Mouse (Mus musculus) hindbrain, postnatal 0 days (tissue): ENCODE measurements at regions not wholly inside any gene's neighbourhood (a gene's known extent, or its start where the extent isn't known, plus 50 kb on each side); places are given as distances from the start of the nearest gene placed in this dataset.

Source experiments
- ATAC-seq: fragments of 200-750 bp; cut with Nextera tagmentation; 2 replicates; pipeline ENCODE4 v1.8.0; 2017; ENCODE audit warnings: mild to moderate bottlenecking, moderate TSS enrichment, moderate library complexity
- DNase-seq: peaks from one replicate; pipeline ENCODE4 v3.0.0-alpha.2; 2015; ENCODE audit warnings: low spot score
- H3K27ac ChIP-seq: fragments of 300-500 bp; sonication (generic); 2 replicates; pipeline ENCODE4 v1.5.1; 2014; ENCODE audit warnings: mild to moderate bottlenecking
- H3K27me3 ChIP-seq: fragments of 300-500 bp; sonication (generic); 2 replicates; pipeline ENCODE4 v1.6.1; 2014; ENCODE audit warnings: low read length, mixed read lengths; ENCODE audit not compliant: insufficient read depth
- H3K36me3 ChIP-seq: fragments of 300-500 bp; sonication (generic); 2 replicates; pipeline ENCODE4 v1.6.1; 2014; ENCODE audit warnings: low read length, mixed read lengths; ENCODE audit not compliant: insufficient read depth
- H3K4me1 ChIP-seq: fragments of 300-500 bp; sonication (generic); 2 replicates; pipeline ENCODE4 v1.6.1; 2014; ENCODE audit warnings: antibody characterized with exemption, low read length, mixed read lengths; ENCODE audit not compliant: insufficient read depth
- H3K4me2 ChIP-seq: fragments of 300-500 bp; sonication (generic); 2 replicates; pipeline ENCODE4 v1.6.1; 2014; ENCODE audit warnings: low read depth, mild to moderate bottlenecking, low read length, moderate library complexity, mixed read lengths
- H3K4me3 ChIP-seq: fragments of 300-500 bp; sonication (generic); 2 replicates; pipeline ENCODE4 v1.5.1; 2014; ENCODE audit warnings: low read length
- H3K9ac ChIP-seq: fragments of 300-500 bp; sonication (generic); replicated peaks from 2 replicates; pipeline ENCODE4 v1.6.1; 2014; ENCODE audit warnings: mild to moderate bottlenecking, low read length, moderate library complexity, mixed read lengths
- H3K9me3 ChIP-seq: fragments of 300-500 bp; sonication (generic); 2 replicates; pipeline ENCODE4 v1.6.1; 2016; ENCODE audit warnings: low read length, mixed read lengths
- CTCF ChIP-seq: IDR thresholded peaks from 2 replicates; pipeline ENCODE4 v1.5.1; 2016; ENCODE audit warnings: antibody characterized with exemption, control low read depth, low read depth
- WGBS: fragments of 180-500 bp; shearing (Covaris S2); extraction: QIAGEN DNeasy Blood & Tissue Kit; methylation state at CpG from one replicate; pipeline ENCODE4 v1.1.7; 2014; 5-methylcytosine and 5-hydroxymethylcytosine counted together

DNA sequence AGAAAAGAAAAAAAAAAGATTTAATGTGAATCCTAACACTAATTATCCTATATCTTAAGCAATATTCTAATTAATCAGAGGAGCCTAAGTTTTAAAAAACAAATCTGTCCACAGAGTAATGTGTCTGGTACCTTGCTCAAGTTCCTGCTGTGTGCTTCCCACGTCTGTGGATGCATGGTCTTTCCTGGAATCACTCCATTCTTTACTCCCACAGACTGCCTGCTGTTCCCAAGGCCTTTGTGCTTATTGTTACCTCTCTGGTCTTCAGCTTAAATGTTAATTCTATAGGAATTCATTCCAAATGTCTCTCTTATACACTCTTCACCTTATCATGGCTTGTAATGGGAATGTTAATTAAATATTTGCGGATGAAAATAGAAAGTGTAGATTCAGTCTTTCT is 315.3 kb upstream of the Tmprss15 start:
- Histone ChIP-seq H3K27me3 (no peaks in the 10 kb centered on the region), H3K4me2 (no peak overlapping the region), H3K9ac (no peak overlapping the region), H3K4me1 (no peaks in the 10 kb centered on the region), H3K36me3 (no peaks in the 10 kb centered on the region), H3K27ac (no peak overlapping the region), H3K4me3 (no peak overlapping the region), H3K9me3 (no peaks in the 10 kb centered on the region)
- DNase-seq (no peak), ATAC-seq (no peak)
- no peak for TF ChIP-seq CTCF
- WGBS: 51% methylated on average over 2 of the region's 2 CpGs

DNA sequence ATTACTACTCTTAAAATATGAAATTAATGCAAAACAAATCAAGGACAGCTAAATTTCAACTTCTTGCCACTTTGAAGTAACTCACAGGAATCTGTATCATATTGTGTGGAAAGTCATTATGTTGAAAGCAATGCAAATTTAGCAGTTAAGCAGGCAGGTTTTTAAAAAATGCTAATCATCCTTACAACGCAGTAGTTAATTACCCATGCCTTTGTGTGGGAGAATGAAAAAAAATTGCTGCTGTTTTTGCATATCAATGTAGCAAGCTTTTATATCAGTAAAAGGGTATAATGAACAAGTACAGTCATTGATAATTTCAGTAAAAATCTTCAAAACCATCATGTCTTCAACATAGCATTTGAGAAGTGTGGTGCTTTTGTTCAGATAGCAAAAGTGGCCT is 313.2 kb upstream of the Tmprss15 start:
- DNase-seq (no peak), ATAC-seq (no peak)
- Histone ChIP-seq H3K4me2 (no peak overlapping the region), H3K27me3 (no peaks in the 10 kb centered on the region), H3K27ac (no peak overlapping the region), H3K4me3 (no peak overlapping the region), H3K36me3 (no peaks in the 10 kb centered on the region), H3K9ac (no peak overlapping the region), H3K4me1 (no peaks in the 10 kb centered on the region), H3K9me3 (no peaks in the 10 kb centered on the region)
- no peak for TF ChIP-seq CTCF
- 27% methylated on average over 1 of the region's 1 CpGs for WGBS

DNA sequence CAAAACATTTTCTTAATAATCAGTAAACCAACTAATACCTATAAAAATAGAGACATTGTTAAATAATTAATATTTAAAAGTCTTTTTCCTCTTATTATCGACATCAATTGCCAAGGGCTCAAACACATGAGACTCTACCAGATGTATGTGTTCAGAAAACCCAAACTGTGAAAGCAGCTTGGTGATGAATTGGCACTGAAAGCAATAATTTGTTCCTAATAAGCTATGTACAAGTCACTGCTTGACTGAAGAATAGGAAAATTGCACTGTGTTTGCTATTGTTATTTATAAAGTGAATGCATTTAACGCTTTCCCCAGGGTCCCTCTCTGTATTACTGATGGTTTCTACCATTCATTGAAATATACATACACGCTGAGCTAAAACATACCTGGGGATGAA is 309.2 kb upstream of the Tmprss15 start:
- H3K4me3 ChIP-seq: no peak overlapping the region
- H3K36me3 ChIP-seq: no peaks in the 10 kb centered on the region
- H3K4me2 ChIP-seq: no peak overlapping the region
- no peak overlapping the region for H3K9ac ChIP-seq
- H3K4me1 ChIP-seq: no peaks in the 10 kb centered on the region
- no peaks in the 10 kb centered on the region for H3K9me3 ChIP-seq
- H3K27ac ChIP-seq: no peak overlapping the region
- DNase-seq: no peak
- 79% methylated on average over 3 of the region's 3 CpGs for WGBS
- H3K27me3 ChIP-seq: no peaks in the 10 kb centered on the region
- no peak for TF ChIP-seq CTCF
- no peak for ATAC-seq

DNA sequence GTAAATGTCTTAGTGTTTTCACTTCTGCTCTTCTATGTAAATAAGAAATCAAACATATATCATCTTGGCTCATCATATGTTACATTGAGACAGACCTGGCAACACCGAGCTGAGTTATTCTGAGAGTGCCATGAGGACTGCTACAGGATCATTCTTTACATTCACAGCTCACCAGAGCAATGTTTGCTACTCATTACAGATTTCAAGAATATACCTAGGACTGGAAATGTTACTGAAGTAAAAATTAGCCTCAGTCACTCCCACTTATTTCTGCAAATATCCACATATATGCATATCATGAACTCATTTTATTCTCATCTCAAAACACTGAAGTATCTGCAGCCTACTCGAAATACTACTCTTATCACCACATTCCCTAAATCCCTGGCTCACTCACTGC is 307.6 kb upstream of the Tmprss15 start:
- DNase-seq (no peak), ATAC-seq (no peak)
- Histone ChIP-seq H3K27ac (no peak overlapping the region), H3K4me3 (no peak overlapping the region), H3K9ac (no peak overlapping the region), H3K27me3 (no peaks in the 10 kb centered on the region), H3K9me3 (no peaks in the 10 kb centered on the region), H3K4me2 (no peak overlapping the region), H3K36me3 (no peaks in the 10 kb centered on the region), H3K4me1 (no peaks in the 10 kb centered on the region)
- WGBS: 87% methylated on average over 2 of the region's 2 CpGs
- no peak for TF ChIP-seq CTCF

DNA sequence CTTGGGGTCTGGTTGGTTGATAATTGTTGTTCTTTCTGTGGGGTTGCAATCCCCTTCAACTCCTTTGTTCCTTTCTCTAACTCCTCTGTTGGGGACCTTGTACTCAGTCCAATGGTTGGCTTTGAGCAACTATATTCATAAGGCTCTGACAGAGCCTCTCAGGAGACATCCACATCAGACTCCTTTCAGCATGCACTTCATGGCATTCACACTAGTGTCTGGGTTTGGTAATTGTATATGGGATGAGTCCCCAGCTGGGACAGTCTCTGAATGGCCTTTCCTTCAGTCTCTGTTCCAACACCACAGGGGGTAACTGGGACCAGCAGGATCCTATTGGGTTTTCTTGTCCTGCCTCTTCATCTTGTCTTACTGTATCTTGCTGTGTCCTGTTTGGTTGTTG is 303.5 kb upstream of the Tmprss15 start:
- Histone ChIP-seq H3K9ac (no peak overlapping the region), H3K9me3 (no peaks in the 10 kb centered on the region), H3K4me3 (no peak overlapping the region), H3K36me3 (no peaks in the 10 kb centered on the region), H3K4me1 (no peaks in the 10 kb centered on the region), H3K27me3 (no peaks in the 10 kb centered on the region), H3K27ac (no peak overlapping the region), H3K4me2 (no peak overlapping the region)
- ATAC-seq: 0 out of 2 replicates have a peak, but pooled peaks have one; percentile 18
- no peak for TF ChIP-seq CTCF
- no peak for DNase-seq

DNA sequence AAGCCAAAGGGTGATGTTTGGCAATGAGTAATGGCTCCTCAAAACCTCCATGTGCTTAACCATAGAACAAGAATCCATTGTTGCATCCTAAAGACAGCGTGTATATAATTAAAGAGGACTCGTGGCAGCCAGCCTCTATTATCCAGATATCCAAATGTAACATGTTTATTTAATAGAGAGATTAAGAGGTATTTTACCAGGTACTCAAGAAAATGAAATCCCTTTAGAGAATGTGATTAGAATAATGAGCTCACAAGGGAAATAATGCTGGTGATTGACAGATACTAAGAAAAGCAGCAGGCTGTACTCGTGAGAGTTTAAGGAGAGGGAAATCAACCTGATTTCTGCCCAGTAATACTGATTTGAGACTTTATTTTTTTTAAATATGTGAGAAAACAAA is 295.5 kb upstream of the Tmprss15 start:
- DNase-seq (no peak), ATAC-seq (no peak)
- H3K9me3 ChIP-seq: no peaks in the 10 kb centered on the region
- H3K27me3 ChIP-seq: no peaks in the 10 kb centered on the region
- no peak overlapping the region for H3K4me2 ChIP-seq
- H3K4me3 ChIP-seq: no peak overlapping the region
- H3K36me3 ChIP-seq: no peaks in the 10 kb centered on the region
- H3K4me1 ChIP-seq: no peaks in the 10 kb centered on the region
- no peak for TF ChIP-seq CTCF
- no peak overlapping the region for H3K9ac ChIP-seq
- H3K27ac ChIP-seq: no peak overlapping the region
- WGBS: 56% methylated on average over 3 of the region's 3 CpGs

DNA sequence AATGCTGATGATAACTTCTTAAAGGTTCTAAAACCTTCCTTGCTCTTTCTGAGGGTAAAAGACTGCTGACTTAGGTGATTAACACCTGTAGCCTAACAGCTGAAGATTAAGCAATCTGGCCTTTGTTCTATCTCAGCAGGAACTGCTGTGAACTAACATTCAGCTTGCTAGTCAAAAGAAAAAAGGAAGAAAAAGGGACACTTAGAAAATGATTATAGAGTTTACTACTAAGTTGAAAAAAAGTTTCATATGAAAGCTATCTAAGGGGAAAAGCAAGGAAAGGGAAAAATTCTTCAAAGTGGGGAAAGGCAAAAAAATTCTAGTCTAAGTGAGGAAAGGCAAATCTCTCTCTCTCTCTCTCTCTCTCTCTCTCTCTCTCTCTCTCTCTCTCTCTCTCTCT is 259.2 kb upstream of the Tmprss15 start:
- Histone ChIP-seq H3K4me3 (no peak overlapping the region), H3K9ac (no peak overlapping the region), H3K4me1 (no peaks in the 10 kb centered on the region), H3K9me3 (no peaks in the 10 kb centered on the region), H3K36me3 (no peaks in the 10 kb centered on the region), H3K4me2 (no peak overlapping the region), H3K27ac (no peak overlapping the region), H3K27me3 (no peaks in the 10 kb centered on the region)
- peak; percentile 7 for DNase-seq
- TF ChIP-seq CTCF: no peak
- ATAC-seq: no peak
